Mouse (Mus musculus): ENCODE measurements around the gene C9orf72.

GRCm38 (mm10) chr4:35150706-35151105 lies 75.3 kb downstream of the C9orf72 start:
- TF ChIP-seq E2F4 (IDR thresholded peaks at IDR 0.05; ENCODE audit: insufficient read depth) (no peak), USF1 (IDR thresholded peaks at IDR 0.05; ENCODE audit: low read depth) (no peak), MAX (IDR thresholded peaks at IDR 0.05; ENCODE audit: low read depth) (no peak), CEBPB (IDR thresholded peaks at IDR 0.05; ENCODE audit: insufficient read depth, poor library complexity, severe bottlenecking) (no peak), POLR2A (IDR thresholded peaks at IDR 0.05; ENCODE audit: insufficient read length, low read depth) (no peak), POLR2AphosphoS2 (IDR thresholded peaks at IDR 0.05; ENCODE audit: insufficient read length, low read depth) (no peak)
